Mouse (Mus musculus) heart, embryonic 14.5 days (tissue): ENCODE measurements at regions not wholly inside any gene's neighbourhood (a gene's known extent, or its start where the extent isn't known, plus 50 kb on each side); places are given as distances from the start of the nearest gene placed in this dataset.

Experiments used
- ATAC-seq: fragments of 200-750 bp; cut with Nextera tagmentation; 2 replicates; pipeline ENCODE4 v1.8.0; 2017; ENCODE audit warnings: low read depth, moderate TSS enrichment; ENCODE audit not compliant: insufficient number of reproducible peaks, insufficient read depth, low FRiP score
- H3K27ac ChIP-seq, 2 experiments: fragments of 200-500 bp in 1 of 2; fragments of 300-500 bp in 1 of 2; sonication (generic) in 1 of 2; replicated peaks in 1 of 2; 2 replicates each; pipeline ENCODE4 v1.5.1; 2012 to 2014; ENCODE audit warnings: low read depth in 2 of 2, low read length in 2 of 2, control low read depth in 1 of 2, mild to moderate bottlenecking in 1 of 2, mixed read lengths in 1 of 2; ENCODE audit not compliant: control insufficient read depth in 1 of 2, insufficient read depth in 1 of 2
- H3K27me3 ChIP-seq: fragments of 300-500 bp; sonication (generic); 2 replicates; pipeline ENCODE4 v1.6.1; 2014; ENCODE audit warnings: mild to moderate bottlenecking, low read length, control low read depth; ENCODE audit not compliant: control insufficient read depth, insufficient read depth
- H3K36me3 ChIP-seq: fragments of 300-500 bp; sonication (generic); 2 replicates; pipeline ENCODE4 v1.6.1; 2014; ENCODE audit warnings: mild to moderate bottlenecking, control low read depth, low read length, mixed read lengths; ENCODE audit not compliant: control insufficient read depth, insufficient read depth
- H3K4me1 ChIP-seq, 2 experiments: fragments of 200-500 bp in 1 of 2; fragments of 300-500 bp in 1 of 2; sonication (generic) in 1 of 2; 2 replicates each; pipeline ENCODE4 v1.6.1; 2012 to 2014; ENCODE audit warnings: low read length in 2 of 2, control low read depth in 1 of 2, mixed read lengths in 1 of 2; ENCODE audit not compliant: control insufficient read depth in 2 of 2, insufficient read depth in 2 of 2
- H3K4me2 ChIP-seq: fragments of 300-500 bp; sonication (generic); 2 replicates; pipeline ENCODE4 v1.6.1; 2014; ENCODE audit warnings: mild to moderate bottlenecking, low read length
- H3K4me3 ChIP-seq, 2 experiments: fragments of 200-500 bp in 1 of 2; fragments of 300-500 bp in 1 of 2; sonication (generic) in 1 of 2; 2 replicates each; pipeline ENCODE4 v1.5.1; 2012 to 2014; ENCODE audit warnings: low read length in 2 of 2, mild to moderate bottlenecking in 2 of 2, control low read depth in 1 of 2, low read depth in 1 of 2, moderate library complexity in 1 of 2; ENCODE audit not compliant: control insufficient read depth in 1 of 2, insufficient read depth in 1 of 2
- H3K9ac ChIP-seq: fragments of 300-500 bp; sonication (generic); 2 replicates; pipeline ENCODE4 v1.6.1; 2014; ENCODE audit warnings: mild to moderate bottlenecking, low read length
- H3K9me3 ChIP-seq: fragments of 300-500 bp; sonication (generic); 2 replicates; pipeline ENCODE4 v1.6.1; 2016; ENCODE audit warnings: low read length, control low read depth; ENCODE audit not compliant: control insufficient read depth
- WGBS: fragments of 180-500 bp; shearing (Covaris S2); extraction: QIAGEN DNeasy Blood & Tissue Kit; methylation state at CpG from one replicate; pipeline ENCODE4 v1.1.7; 2014; 5-methylcytosine and 5-hydroxymethylcytosine counted together

DNA sequence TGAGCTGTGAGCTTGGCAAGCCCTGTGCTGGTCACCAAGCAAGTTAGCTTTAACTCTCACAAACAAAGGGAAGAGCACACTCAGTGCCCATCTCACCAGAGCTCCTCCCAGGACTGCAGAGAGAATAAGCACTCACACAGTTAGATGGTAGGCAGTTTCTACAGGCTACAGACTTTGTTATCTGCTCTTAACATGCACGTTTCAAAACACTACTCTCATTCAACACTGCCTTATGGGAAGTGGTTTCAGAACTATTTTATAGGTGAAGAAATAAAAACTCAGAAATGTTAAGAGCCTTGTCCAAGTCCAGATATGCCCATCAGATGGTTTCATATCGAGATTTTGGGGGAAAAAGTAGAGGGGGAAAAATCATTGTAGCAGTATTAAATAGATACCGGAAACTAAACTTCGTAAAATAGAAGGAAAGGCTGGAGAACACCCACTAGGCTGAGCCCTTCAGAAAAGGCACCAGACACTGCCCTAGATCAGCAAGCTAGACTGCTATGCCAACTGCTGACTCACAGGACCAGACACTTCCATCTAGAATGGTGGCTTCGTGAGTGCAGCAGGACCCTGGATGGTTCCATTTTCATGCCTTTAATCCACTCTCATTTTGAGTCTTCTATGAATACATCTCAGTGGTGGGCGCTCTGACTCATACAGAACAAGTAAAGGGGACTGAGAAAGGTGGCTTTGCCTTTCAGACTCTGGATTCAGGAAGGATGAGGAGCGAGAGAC, 51.3 kb upstream of the Serbp1 start:
- no peak overlapping the region for H3K4me2 ChIP-seq
- H3K4me3 ChIP-seq = no peak overlapping the region
- ATAC-seq = no peak
- no peak overlapping the region for H3K27ac ChIP-seq
- WGBS = 75% methylated on average over 7 of the region's 7 CpGs
- H3K4me1 ChIP-seq = peaks cover 0 to 2% of the 10 kb centered on the region in 2 experiments; a peak in 1 of 4 replicates
- no peaks in the 10 kb centered on the region for H3K27me3 ChIP-seq
- H3K36me3 ChIP-seq = no peaks in the 10 kb centered on the region
- no peak overlapping the region for H3K9ac ChIP-seq
- H3K9me3 ChIP-seq = no peaks in the 10 kb centered on the region

GRCm38 (mm10) chr6:67184662-67185061, 53.3 kb upstream of the Serbp1 start:
- no peaks in the 10 kb centered on the region for H3K27me3 ChIP-seq
- H3K9ac ChIP-seq = no peak overlapping the region
- no peak for ATAC-seq
- 72% methylated on average over 2 of the region's 2 CpGs for WGBS
- no peak overlapping the region for H3K4me2 ChIP-seq
- no peaks in the 10 kb centered on the region for H3K36me3 ChIP-seq
- H3K4me1 ChIP-seq = peaks cover 0 to 2% of the 10 kb centered on the region in 2 experiments; a peak in 1 of 4 replicates
- no peaks in the 10 kb centered on the region for H3K9me3 ChIP-seq
- no peak overlapping the region for H3K4me3 ChIP-seq
- no peak overlapping the region for H3K27ac ChIP-seq

DNA sequence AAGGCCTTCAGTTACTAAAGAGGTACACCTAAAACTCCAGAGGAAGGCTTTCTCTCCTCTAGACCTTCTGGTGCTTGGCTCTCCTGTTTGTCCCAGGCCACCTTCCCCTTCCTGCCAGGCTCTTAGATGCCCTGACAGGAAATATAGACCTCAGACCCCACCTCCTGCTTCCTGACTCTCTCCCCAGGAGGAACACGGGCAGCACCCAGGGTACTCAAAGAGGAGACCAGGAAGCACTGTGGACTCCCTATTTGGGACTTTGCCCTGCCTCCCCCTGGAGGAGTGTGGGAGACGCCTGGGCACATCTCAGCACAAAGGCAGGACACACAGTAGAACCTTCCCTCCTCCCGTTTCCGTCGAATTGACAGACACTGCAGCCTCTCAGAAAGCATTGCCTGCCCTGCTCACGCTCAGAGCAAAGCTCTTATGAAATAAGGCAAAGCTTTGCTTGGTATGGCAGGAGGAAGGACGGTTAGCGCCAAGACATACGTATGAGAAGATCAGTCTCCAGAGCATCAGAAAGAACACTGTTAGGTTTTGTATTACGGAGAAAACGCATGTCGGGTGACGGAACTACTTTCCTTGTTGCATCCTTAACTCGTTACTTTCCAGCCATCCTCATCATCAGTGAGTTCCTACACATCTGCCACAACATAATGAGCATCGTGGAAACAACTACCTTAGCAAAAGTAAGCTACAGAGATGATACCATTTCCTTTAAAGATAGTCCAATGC, 54.3 kb upstream of the Serbp1 start:
- no peak overlapping the region for H3K4me2 ChIP-seq
- no peaks in the 10 kb centered on the region for H3K27me3 ChIP-seq
- H3K9me3 ChIP-seq = no peaks in the 10 kb centered on the region
- peaks cover 0 to 11% of the 10 kb centered on the region in 2 experiments; a peak in 3 of 4 replicates for H3K4me1 ChIP-seq
- H3K9ac ChIP-seq = no peak overlapping the region
- no peak overlapping the region for H3K27ac ChIP-seq
- ATAC-seq = no peak
- 75% methylated on average over 15 of the region's 15 CpGs for WGBS
- H3K36me3 ChIP-seq = no peaks in the 10 kb centered on the region
- no peak overlapping the region for H3K4me3 ChIP-seq

- 94% methylated on average over 2 of the region's 2 CpGs for WGBS
- Histone ChIP-seq H3K4me3 (no peak overlapping the region), H3K27me3 (no peaks in the 10 kb centered on the region), H3K4me2 (no peak overlapping the region), H3K36me3 (no peaks in the 10 kb centered on the region), H3K27ac (no peak overlapping the region), H3K9ac (no peak overlapping the region), H3K4me1 (peaks cover 4 to 14% of the 10 kb centered on the region in 2 experiments; a peak in 3 of 4 replicates), H3K9me3 (no peaks in the 10 kb centered on the region)
- ATAC-seq = no peak
Observed at GRCm38 (mm10) chr6:67182453-67182852, 55.5 kb upstream of the Serbp1 start.

GRCm38 (mm10) chr6:67181459-67181858, 56.5 kb upstream of the Serbp1 start:
- no peak overlapping the region for H3K27ac ChIP-seq
- no peaks in the 10 kb centered on the region for H3K27me3 ChIP-seq
- H3K4me1 ChIP-seq = peaks cover 8 to 14% of the 10 kb centered on the region in 2 experiments
- no peaks in the 10 kb centered on the region for H3K36me3 ChIP-seq
- no peak overlapping the region for H3K9ac ChIP-seq
- no peak overlapping the region for H3K4me3 ChIP-seq
- no peak for ATAC-seq
- H3K9me3 ChIP-seq = no peaks in the 10 kb centered on the region
- no peak overlapping the region for H3K4me2 ChIP-seq
- WGBS = 82% methylated on average over 4 of the region's 4 CpGs

- Histone ChIP-seq H3K27ac (no peak overlapping the region), H3K9ac (no peak overlapping the region), H3K27me3 (no peaks in the 10 kb centered on the region), H3K36me3 (no peaks in the 10 kb centered on the region), H3K4me3 (no peak overlapping the region), H3K4me1 (peaks cover 8 to 14% of the 10 kb centered on the region in 2 experiments), H3K9me3 (0 out of 2 replicates have a peak, but pooled peaks cover 1% of the 10 kb centered on the region), H3K4me2 (no peak overlapping the region)
- no peak for ATAC-seq
- WGBS = 75% methylated on average over 7 of the region's 7 CpGs
Observed at GRCm38 (mm10) chr6:67179416-67179815, 58.6 kb upstream of the Serbp1 start.

- Histone ChIP-seq H3K4me3 (no peak overlapping the region), H3K27ac (peak overlapping the region; percentile 34 to 64; a peak in 1 of 4 replicates), H3K4me2 (0 out of 2 replicates have a peak overlapping the region, but pooled peaks have one; percentile 1), H3K36me3 (no peaks in the 10 kb centered on the region), H3K27me3 (no peaks in the 10 kb centered on the region), H3K9me3 (0 out of 2 replicates have a peak, but pooled peaks cover 2% of the 10 kb centered on the region), H3K9ac (no peak overlapping the region), H3K4me1 (peaks cover 8 to 13% of the 10 kb centered on the region in 2 experiments)
- 83% methylated on average over 4 of the region's 4 CpGs for WGBS
- ATAC-seq = no peak
Observed at GRCm38 (mm10) chr6:67178531-67178930, 59.4 kb upstream of the Serbp1 start.
